Mouse (Mus musculus) hindbrain, postnatal 0 days (tissue): ENCODE data around the gene Cldnd2. TPM values are rescaled to one million over a fixed set of nuclear protein-coding genes. Genes with fewer than 3 reads are reported as not detected.
"Not testable (repeated sequence)": the region's sequence is repeated elsewhere in the genome, so short reads cannot be mapped to it uniquely, and the experiment has no call there.

Experiments
- ATAC-seq: fragments of 200-750 bp; cut with Nextera tagmentation; 2 replicates; pipeline ENCODE4 v1.8.0; 2017; ENCODE audit warnings: mild to moderate bottlenecking, moderate TSS enrichment, moderate library complexity
- DNase-seq: peaks from one replicate; pipeline ENCODE4 v3.0.0-alpha.2; 2015; ENCODE audit warnings: low spot score
- H3K27ac ChIP-seq: fragments of 300-500 bp; sonication (generic); 2 replicates; pipeline ENCODE4 v1.5.1; 2014; ENCODE audit warnings: mild to moderate bottlenecking
- H3K27me3 ChIP-seq: fragments of 300-500 bp; sonication (generic); 2 replicates; pipeline ENCODE4 v1.6.1; 2014; ENCODE audit warnings: low read length, mixed read lengths; ENCODE audit not compliant: insufficient read depth
- H3K36me3 ChIP-seq: fragments of 300-500 bp; sonication (generic); 2 replicates; pipeline ENCODE4 v1.6.1; 2014; ENCODE audit warnings: low read length, mixed read lengths; ENCODE audit not compliant: insufficient read depth
- H3K4me1 ChIP-seq: fragments of 300-500 bp; sonication (generic); 2 replicates; pipeline ENCODE4 v1.6.1; 2014; ENCODE audit warnings: antibody characterized with exemption, low read length, mixed read lengths; ENCODE audit not compliant: insufficient read depth
- H3K4me2 ChIP-seq: fragments of 300-500 bp; sonication (generic); 2 replicates; pipeline ENCODE4 v1.6.1; 2014; ENCODE audit warnings: low read depth, mild to moderate bottlenecking, low read length, moderate library complexity, mixed read lengths
- H3K4me3 ChIP-seq: fragments of 300-500 bp; sonication (generic); 2 replicates; pipeline ENCODE4 v1.5.1; 2014; ENCODE audit warnings: low read length
- H3K9ac ChIP-seq: fragments of 300-500 bp; sonication (generic); replicated peaks from 2 replicates; pipeline ENCODE4 v1.6.1; 2014; ENCODE audit warnings: mild to moderate bottlenecking, low read length, moderate library complexity, mixed read lengths
- H3K9me3 ChIP-seq: fragments of 300-500 bp; sonication (generic); 2 replicates; pipeline ENCODE4 v1.6.1; 2016; ENCODE audit warnings: low read length, mixed read lengths
- CTCF ChIP-seq: IDR thresholded peaks from 2 replicates; pipeline ENCODE4 v1.5.1; 2016; ENCODE audit warnings: antibody characterized with exemption, control low read depth, low read depth
- WGBS: fragments of 180-500 bp; shearing (Covaris S2); extraction: QIAGEN DNeasy Blood & Tissue Kit; methylation state at CpG from one replicate; pipeline ENCODE4 v1.1.7; 2014; 5-methylcytosine and 5-hydroxymethylcytosine counted together
- polyA plus RNA-seq: library from polyadenylated mRNA; unstranded; fragments of >200 nt; fragmentation: Nextera tagmentation; extraction: Ambion mirVana; gene quantifications from 2 replicates; pipeline ENCODE4 v1.2.1, GENCODE M21; 2015
- total RNA-seq: library from RNA; depleted of rRNA; stranded (reverse); fragments of >200 nt; gene quantifications from 2 replicates; pipeline ENCODE4 v1.2.3, GENCODE M21; 2014; rRNA removed

Gene Cldnd2
- total RNA-seq = not detected in 2 replicates
- not detected in 2 replicates for polyA plus RNA-seq

DNA sequence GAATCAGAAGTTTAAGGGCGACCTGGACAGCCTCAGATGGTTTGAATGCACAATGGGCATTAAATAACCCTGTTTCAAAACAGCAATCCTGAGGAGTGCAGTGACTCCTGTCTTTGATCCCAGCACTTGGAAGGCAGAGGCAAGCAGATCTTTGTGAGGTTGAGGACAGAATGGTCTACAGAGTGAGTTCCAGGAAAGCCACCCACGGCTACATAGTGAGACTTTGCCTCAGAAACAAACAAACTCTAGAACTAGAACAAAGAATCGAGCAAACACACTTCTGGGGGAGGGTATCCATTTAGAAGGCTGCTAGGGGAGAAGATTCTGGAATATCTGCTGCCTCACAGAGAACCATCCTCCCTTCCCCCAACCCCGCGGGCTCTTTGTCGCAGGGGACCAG is at the start of gene Cldnd2:
Gene Cldnd2, plus strand, starts transcription at position 301 of the 400 bp plus-strand sequence.
- no peak for TF ChIP-seq CTCF
- peaks cover 15% of the 10 kb centered on the region; the same call in 1 of the 2 replicates for H3K4me1 ChIP-seq
- no peak for ATAC-seq

GRCm38 (mm10) chr7:43392349-43393121 is 48.0 kb upstream of the Cldnd2 start:
- WGBS = 78% methylated on average over 8 of the region's 8 CpGs
- H3K4me2 ChIP-seq = no peak overlapping the region
- DNase-seq (no peak), ATAC-seq (no peak)
- TF ChIP-seq CTCF = no peak
- H3K9me3 ChIP-seq = no peaks in the 10 kb centered on the region
- H3K4me3 ChIP-seq = no peak overlapping the region
- H3K9ac ChIP-seq = no peak overlapping the region
- H3K27me3 ChIP-seq = no peaks in the 10 kb centered on the region
- H3K36me3 ChIP-seq = no peaks in the 10 kb centered on the region
- H3K4me1 ChIP-seq = no peaks in the 10 kb centered on the region
- H3K27ac ChIP-seq = no peak overlapping the region

More for the DNA sequence above, at the start of gene Cldnd2:
- Histone ChIP-seq H3K9me3 (no peaks in the 10 kb centered on the region), H3K4me3 (no peak within 1 kb of the TSS), H3K36me3 (no peaks in the 10 kb centered on the region), H3K4me2 (no peak within 1 kb of the TSS), H3K27me3 (no peaks in the 10 kb centered on the region), H3K27ac (no peak within 1 kb of the TSS), H3K9ac (no peak within 1 kb of the TSS)
- no peak for DNase-seq
- 85% methylated on average over 6 of the region's 6 CpGs for WGBS

DNA sequence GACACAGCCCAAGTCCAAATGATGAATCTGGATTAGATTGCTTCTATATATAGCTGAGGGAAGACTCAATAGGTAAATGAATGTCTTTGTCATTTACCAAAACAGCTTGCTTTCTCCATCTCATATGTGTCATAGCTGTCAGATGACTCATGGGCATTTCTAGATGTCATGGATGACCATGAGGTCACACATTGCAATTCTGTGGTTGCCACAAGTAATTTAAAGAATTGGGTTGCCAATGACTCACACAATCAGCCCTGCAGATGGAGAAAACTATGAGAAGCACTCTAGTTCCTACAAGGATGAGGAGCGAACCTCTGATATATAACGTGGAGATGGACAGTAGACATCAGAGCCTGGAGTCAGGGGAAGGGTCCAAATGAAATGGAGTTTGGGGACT is 41.1 kb upstream of the Cldnd2 start:
- H3K9ac ChIP-seq = no peak overlapping the region
- no peak for ATAC-seq

DNA sequence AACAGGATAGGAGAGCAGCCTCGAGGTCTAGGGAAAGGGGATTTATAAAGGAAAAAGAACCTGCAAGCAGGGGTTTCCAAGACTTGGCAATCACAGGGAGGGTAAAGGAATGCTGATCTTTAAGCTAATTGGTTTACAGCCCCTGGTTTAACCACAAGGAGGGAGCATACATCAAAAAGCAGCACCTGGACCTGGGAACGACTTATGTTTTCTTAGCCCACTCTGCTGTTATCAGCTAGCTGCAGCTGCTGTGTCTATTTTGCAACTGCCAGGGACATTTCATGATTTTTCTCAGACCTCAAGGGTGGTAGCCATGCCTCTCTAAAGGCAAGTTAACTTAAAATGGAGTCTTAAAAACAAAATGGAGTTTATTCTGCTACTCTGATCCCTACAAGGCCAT is 37.9 kb upstream of the Cldnd2 start:
- no peak for TF ChIP-seq CTCF
- DNase-seq = no peak
- Histone ChIP-seq H3K9ac (no peak overlapping the region), H3K4me2 (no peak overlapping the region), H3K27ac (no peak overlapping the region), H3K4me3 (no peak overlapping the region), H3K9me3 (no peaks in the 10 kb centered on the region), H3K27me3 (no peaks in the 10 kb centered on the region), H3K36me3 (no peaks in the 10 kb centered on the region), H3K4me1 (no peaks in the 10 kb centered on the region)
- no peak for ATAC-seq
- WGBS = 52% methylated on average over 2 of the region's 2 CpGs

More for the DNA sequence above, 41.1 kb upstream of the Cldnd2 start:
- WGBS = 82% methylated on average over 2 of the region's 2 CpGs
- Histone ChIP-seq H3K9me3 (no peaks in the 10 kb centered on the region), H3K27me3 (no peaks in the 10 kb centered on the region), H3K36me3 (no peaks in the 10 kb centered on the region), H3K4me3 (no peak overlapping the region), H3K27ac (no peak overlapping the region), H3K4me2 (no peak overlapping the region), H3K4me1 (no peaks in the 10 kb centered on the region)
- no peak for TF ChIP-seq CTCF
- no peak for DNase-seq

GRCm38 (mm10) chr7:43407573-43407972 is 33.0 kb upstream of the Cldnd2 start:
- Histone ChIP-seq H3K9ac (no peak overlapping the region), H3K27ac (no peak overlapping the region), H3K36me3 (no peaks in the 10 kb centered on the region), H3K9me3 (no peaks in the 10 kb centered on the region), H3K4me2 (no peak overlapping the region), H3K4me1 (no peaks in the 10 kb centered on the region), H3K4me3 (no peak overlapping the region), H3K27me3 (no peaks in the 10 kb centered on the region)
- ATAC-seq (no peak), DNase-seq (no peak)
- TF ChIP-seq CTCF = no peak
- 83% methylated on average over 3 of the region's 3 CpGs for WGBS

DNA sequence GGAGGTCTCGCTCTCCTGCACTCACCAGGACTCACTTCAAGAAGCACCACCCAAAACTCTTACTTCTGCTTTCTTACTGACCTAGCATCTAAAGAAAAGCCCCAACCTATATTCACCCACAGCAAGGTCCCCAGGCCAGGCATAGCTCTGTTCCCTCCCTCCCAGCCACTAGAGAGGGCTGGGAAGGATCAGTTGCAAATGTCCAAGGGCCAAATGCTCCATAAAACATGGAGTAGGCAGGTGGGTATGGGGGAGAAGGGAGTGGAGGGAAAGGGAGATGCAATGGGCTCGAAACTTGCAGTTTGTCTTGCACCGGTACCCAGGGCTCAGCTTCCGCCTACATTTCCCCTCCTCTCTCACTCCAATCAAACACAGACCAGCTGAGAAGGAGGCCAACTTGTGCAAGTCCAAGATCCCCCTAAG is 32.4 kb upstream of the Cldnd2 start, which contains the start of gene Siglecg:
Gene Siglecg, plus strand, starts transcription at position 74 of the 423 bp plus-strand sequence.
- no peak for TF ChIP-seq CTCF
- ATAC-seq (no peak), DNase-seq (no peak)
- H3K9ac ChIP-seq = no peak within 1 kb of the TSS
- H3K36me3 ChIP-seq = no peaks in the 10 kb centered on the region
- H3K4me1 ChIP-seq = no peaks in the 10 kb centered on the region
- WGBS = 91% methylated on average over 4 of the region's 4 CpGs
- no peak within 1 kb of the TSS for H3K4me2 ChIP-seq
- H3K9me3 ChIP-seq = no peaks in the 10 kb centered on the region
- no peak within 1 kb of the TSS for H3K4me3 ChIP-seq
- H3K27ac ChIP-seq = no peak within 1 kb of the TSS
- H3K27me3 ChIP-seq = no peaks in the 10 kb centered on the region

- ATAC-seq (no peak), DNase-seq (no peak)
- WGBS = 79% methylated on average over 3 of the region's 3 CpGs
- TF ChIP-seq CTCF = no peak
- Histone ChIP-seq H3K4me1 (no peaks in the 10 kb centered on the region), H3K4me3 (no peak overlapping the region), H3K27ac (no peak overlapping the region), H3K36me3 (no peaks in the 10 kb centered on the region), H3K27me3 (no peaks in the 10 kb centered on the region), H3K9ac (no peak overlapping the region), H3K4me2 (no peak overlapping the region), H3K9me3 (no peaks in the 10 kb centered on the region)
Observed at GRCm38 (mm10) chr7:43409084-43409483, 31.5 kb upstream of the Cldnd2 start.

- 33% methylated on average over 4 of the region's 4 CpGs for WGBS
- not testable (repeated sequence) for DNase-seq, H3K27ac ChIP-seq, H3K36me3 ChIP-seq, H3K27me3 ChIP-seq, H3K4me1 ChIP-seq, ATAC-seq, H3K4me3 ChIP-seq, H3K9me3 ChIP-seq, H3K9ac ChIP-seq, H3K4me2 ChIP-seq
Observed at GRCm38 (mm10) chr7:43411724-43412123, 28.9 kb upstream of the Cldnd2 start.
